Comparison of ENCODE assay signal across 9 mouse cellular contexts in genomic region chr1:194610516-194610915, GRCm38 (mm10). TPM values are rescaled to one million over a fixed set of nuclear protein-coding genes. Genes with fewer than 3 reads are reported as not detected.
A peak's percentile ranks its signal among the peaks of the same experiment; 100 is the strongest.
DNase-seq lines count a peak whose midpoint lies in the region; ATAC-seq and TF ChIP-seq lines count a peak whose summit lies in the region.
"Had no signal": no experiment of that assay in that cellular context is flagged by ENCODE, and none has a peak within 500 bp of the region (broad histone marks: within the 10 kb centered on the region; RNA-seq: fewer than 3 reads in every experiment).

No protein-coding gene starts in this region.

- H3K36me3 ChIP-seq in lung, postnatal 0 days (ENCODE audit: insufficient read depth, low read length): no peaks in the 10 kb centered on the region
- no peaks in the 10 kb centered on the region for H3K36me3 ChIP-seq in limb, embryonic 12.5 days
- H3K36me3 ChIP-seq in stomach, embryonic 16.5 days (ENCODE audit: control insufficient read depth, insufficient read depth, low read length): no peaks in the 10 kb centered on the region

- no peak for TF ChIP-seq CTCF in lung, postnatal 0 days (IDR thresholded peaks at IDR 0.05)

- ATAC-seq in lung, postnatal 0 days: peak; percentile 23; the same call in 1 of the 2 replicates
- ATAC-seq in limb, embryonic 12.5 days (ENCODE audit: insufficient number of reproducible peaks, insufficient read depth, low FRiP score, low TSS enrichment, low read depth): peak; percentile 83
- ATAC-seq in stomach, embryonic 16.5 days (ENCODE audit: insufficient read depth, low FRiP score): peak; percentile 95

- H3K4me1 ChIP-seq in lung, postnatal 0 days (ENCODE audit: insufficient read depth, low read depth, low read length): no peaks in the 10 kb centered on the region
- peaks cover 11% of the 10 kb centered on the region for H3K4me1 ChIP-seq in limb, embryonic 12.5 days (replicated peaks)
- no peaks in the 10 kb centered on the region for H3K4me1 ChIP-seq in stomach, embryonic 16.5 days (ENCODE audit: control insufficient read depth, insufficient read depth, low read length)

- no peak overlapping the region for H3K27ac ChIP-seq in lung, postnatal 0 days (ENCODE audit: low read length)
- H3K27ac ChIP-seq in limb, embryonic 12.5 days: no peak overlapping the region
- no peak overlapping the region for H3K27ac ChIP-seq in stomach, embryonic 16.5 days (ENCODE audit: low read length)

- H3K9ac ChIP-seq in lung, postnatal 0 days (replicated peaks; ENCODE audit: low read depth): no peak overlapping the region
- no peak overlapping the region for H3K9ac ChIP-seq in limb, embryonic 12.5 days (replicated peaks)
- no peak overlapping the region for H3K9ac ChIP-seq in stomach, embryonic 16.5 days (ENCODE audit: low read length)

- no peak overlapping the region for H3K4me3 ChIP-seq in lung, postnatal 0 days (ENCODE audit: low read depth, low read length)
- no peak overlapping the region for H3K4me3 ChIP-seq in limb, embryonic 12.5 days (replicated peaks)
- no peak overlapping the region for H3K4me3 ChIP-seq in stomach, embryonic 16.5 days (replicated peaks; ENCODE audit: low read length)

- H3K4me2 ChIP-seq in lung, postnatal 0 days (replicated peaks; ENCODE audit: low read depth, low read length): no peak overlapping the region
- H3K4me2 ChIP-seq in limb, embryonic 12.5 days: no peak overlapping the region
- no peak overlapping the region for H3K4me2 ChIP-seq in stomach, embryonic 16.5 days (ENCODE audit: low read depth, low read length)

- peak; percentile 44 for DNase-seq in embryo, embryonic 10 days (ENCODE audit: low spot score)
- no peak for DNase-seq in embryo, embryonic 9.5 days (ENCODE audit: extremely low spot score)
- no peak for DNase-seq in lung, postnatal 0 days (ENCODE audit: low spot score)
- no peak for DNase-seq in lung, adult 18-20 months
- no peak for DNase-seq in layer of hippocampus, adult 9-11 months
- DNase-seq in right cerebral cortex, postnatal 4 days: no peak
- DNase-seq: lung, adult 2 months had no signal

- H3K27me3 ChIP-seq in lung, postnatal 0 days (replicated peaks; ENCODE audit: insufficient read depth, low read length): no peaks in the 10 kb centered on the region
- no peaks in the 10 kb centered on the region for H3K27me3 ChIP-seq in limb, embryonic 12.5 days
- H3K27me3 ChIP-seq in stomach, embryonic 16.5 days (ENCODE audit: control insufficient read depth, insufficient read depth, low read length): no peaks in the 10 kb centered on the region

- WGBS in lung, postnatal 0 days: 2% methylated on average over 2 of the region's 2 CpGs
- WGBS in limb, embryonic 12.5 days: 6% methylated on average over 2 of the region's 2 CpGs
- 11% methylated on average over 2 of the region's 2 CpGs for WGBS in stomach, embryonic 16.5 days

- no peaks in the 10 kb centered on the region for H3K9me3 ChIP-seq in lung, postnatal 0 days (ENCODE audit: low read length)
- H3K9me3 ChIP-seq in limb, embryonic 12.5 days: no peaks in the 10 kb centered on the region
- H3K9me3 ChIP-seq in stomach, embryonic 16.5 days (replicated peaks; ENCODE audit: control insufficient read depth, low read length): no peaks in the 10 kb centered on the region

- TF ChIP-seq EP300 in lung, postnatal 0 days (IDR thresholded peaks at IDR 0.05): no peak

RNA-seq across cellular contexts. Expression of gene Plxna2, which starts 7.5 kb away (rescaled TPM):
- 4.5 and 5.8 TPM in 2 replicates for polyA plus RNA-seq in lung, postnatal 0 days (2015; fragmentation: Nextera tagmentation; extraction: Ambion mirVana)
- 4.3 and 5.5 TPM in 2 replicates for polyA plus RNA-seq in limb, embryonic 12.5 days (2016; fragmentation: Nextera tagmentation; extraction: Ambion mirVana)
- 7.3 and 8.2 TPM in 2 replicates for polyA plus RNA-seq in stomach, embryonic 16.5 days (2015; fragmentation: Nextera tagmentation; extraction: Ambion mirVana)

Comparison
In these comparisons a context has a peak if more than half of its experiments do, and no peak if none do; other contexts are left out.
1. ATAC-seq: peak in every context shown above with its lines; median percentile 95 in stomach, embryonic 16.5 days; 83 in limb, embryonic 12.5 days; 23 in lung, postnatal 0 days.